Mouse (Mus musculus) E14TG2a.4 (cell line): ENCODE data around the gene Trim65.

Source experiments
- H3K27me3 ChIP-seq: 2 replicates; pipeline ENCODE4 v1.6.1; 2014; ENCODE audit warnings: low read length, control low read depth; ENCODE audit not compliant: insufficient read depth
- H3K36me3 ChIP-seq: 2 replicates; pipeline ENCODE4 v1.6.1; 2014; ENCODE audit warnings: low read length, control low read depth; ENCODE audit not compliant: insufficient read depth
- H3K4me1 ChIP-seq: replicated peaks from 2 replicates; pipeline ENCODE4 v1.6.1; 2014; ENCODE audit warnings: low read depth, low read length, control low read depth
- H3K4me3 ChIP-seq: replicated peaks from 2 replicates; pipeline ENCODE4 v1.5.1; 2014; ENCODE audit warnings: mild to moderate bottlenecking, low read length
- H3K9me3 ChIP-seq: 2 replicates; pipeline ENCODE4 v1.6.1; 2014; ENCODE audit warnings: low read length, control low read depth
- CTCF ChIP-seq: conservative IDR thresholded peaks from 2 replicates; pipeline ENCODE4 v1.5.1; 2014; ENCODE audit warnings: low read length
- NANOG ChIP-seq: IDR thresholded peaks from 2 replicates; pipeline ENCODE4 v1.6.1; 2014; ENCODE audit warnings: borderline replicate concordance, low read length, mixed read lengths
- POU5F1 ChIP-seq: IDR thresholded peaks from 2 replicates; pipeline ENCODE4 v1.6.1; 2014; ENCODE audit warnings: low read length, borderline replicate concordance

Gene Trim65

DNA sequence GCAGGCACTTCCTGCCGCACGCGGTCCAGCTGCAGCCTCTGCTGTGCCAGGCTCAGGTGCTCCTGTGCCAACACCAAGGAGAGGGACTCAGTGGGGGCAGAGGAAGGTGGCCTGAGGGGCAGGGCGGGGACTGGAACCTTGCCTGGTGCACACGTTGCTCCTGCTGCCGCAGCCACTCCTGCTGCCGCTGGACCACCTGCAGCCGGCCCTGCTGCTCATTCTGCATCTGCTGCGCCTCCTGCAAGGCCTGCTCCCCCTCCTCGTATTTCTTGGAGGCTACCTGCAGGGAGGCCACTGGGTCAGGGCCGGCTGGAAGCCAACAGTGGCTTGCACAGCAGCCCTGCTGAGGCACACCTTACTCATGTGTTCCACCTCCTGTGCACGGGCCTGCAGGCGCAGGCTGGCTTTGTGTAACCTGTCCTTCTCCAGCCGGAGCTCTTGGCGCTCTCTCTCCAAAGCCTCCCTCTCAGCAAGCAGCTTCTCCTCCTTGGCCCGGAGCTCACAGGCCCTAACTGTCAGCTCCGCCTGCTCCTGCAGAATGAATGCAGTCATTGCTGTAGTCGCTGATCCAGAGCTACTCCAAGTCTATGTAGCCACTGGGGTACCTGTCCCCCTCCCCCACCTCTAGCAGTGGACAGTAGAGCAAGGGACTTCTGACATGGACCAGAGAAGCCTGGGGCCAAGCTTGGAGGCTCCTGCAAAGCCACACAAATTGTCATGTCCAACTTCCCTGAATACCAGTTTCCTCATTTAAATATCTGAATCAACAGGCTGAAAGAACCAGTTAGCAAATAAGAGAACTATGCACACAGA lies 14.8 kb upstream of the Trim65 start:
- peaks cover 63% of the 10 kb centered on the region for H3K36me3 ChIP-seq
- peak overlapping the region; percentile 67 for H3K4me3 ChIP-seq
- TF ChIP-seq CTCF, result no peak
- TF ChIP-seq NANOG, result no peak
- peaks cover 88% of the 10 kb centered on the region for H3K4me1 ChIP-seq
- peaks cover 25% of the 10 kb centered on the region for H3K27me3 ChIP-seq
- H3K9me3 ChIP-seq, result no peaks in the 10 kb centered on the region

DNA sequence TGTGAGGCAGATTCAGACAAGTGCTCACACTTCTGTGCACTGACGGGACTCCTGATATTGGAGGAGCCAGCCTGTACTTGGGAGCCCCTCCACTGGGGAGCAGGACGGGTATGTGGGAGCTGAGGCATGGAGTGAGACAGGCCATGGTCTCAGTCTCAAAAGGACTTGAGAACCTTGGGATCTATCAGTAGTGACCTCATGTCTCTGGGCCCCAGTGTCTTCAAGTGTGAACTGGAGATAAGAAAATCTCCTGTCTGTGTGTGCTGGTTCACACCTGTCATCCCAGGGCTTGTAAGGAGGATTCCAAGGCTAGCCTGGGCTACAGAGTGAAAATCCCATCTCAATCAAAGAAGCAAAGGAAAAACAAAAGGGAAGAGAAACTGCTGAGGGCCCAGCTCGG lies 12.5 kb upstream of the Trim65 start:
- Histone ChIP-seq H3K4me3 (0 out of 2 replicates have a peak overlapping the region, but pooled peaks have one; percentile 54), H3K9me3 (no peaks in the 10 kb centered on the region), H3K4me1 (peaks cover 84% of the 10 kb centered on the region), H3K36me3 (peaks cover 48% of the 10 kb centered on the region), H3K27me3 (peaks cover 16% of the 10 kb centered on the region)
- TF ChIP-seq POU5F1 (no peak), NANOG (no peak), CTCF (no peak)

DNA sequence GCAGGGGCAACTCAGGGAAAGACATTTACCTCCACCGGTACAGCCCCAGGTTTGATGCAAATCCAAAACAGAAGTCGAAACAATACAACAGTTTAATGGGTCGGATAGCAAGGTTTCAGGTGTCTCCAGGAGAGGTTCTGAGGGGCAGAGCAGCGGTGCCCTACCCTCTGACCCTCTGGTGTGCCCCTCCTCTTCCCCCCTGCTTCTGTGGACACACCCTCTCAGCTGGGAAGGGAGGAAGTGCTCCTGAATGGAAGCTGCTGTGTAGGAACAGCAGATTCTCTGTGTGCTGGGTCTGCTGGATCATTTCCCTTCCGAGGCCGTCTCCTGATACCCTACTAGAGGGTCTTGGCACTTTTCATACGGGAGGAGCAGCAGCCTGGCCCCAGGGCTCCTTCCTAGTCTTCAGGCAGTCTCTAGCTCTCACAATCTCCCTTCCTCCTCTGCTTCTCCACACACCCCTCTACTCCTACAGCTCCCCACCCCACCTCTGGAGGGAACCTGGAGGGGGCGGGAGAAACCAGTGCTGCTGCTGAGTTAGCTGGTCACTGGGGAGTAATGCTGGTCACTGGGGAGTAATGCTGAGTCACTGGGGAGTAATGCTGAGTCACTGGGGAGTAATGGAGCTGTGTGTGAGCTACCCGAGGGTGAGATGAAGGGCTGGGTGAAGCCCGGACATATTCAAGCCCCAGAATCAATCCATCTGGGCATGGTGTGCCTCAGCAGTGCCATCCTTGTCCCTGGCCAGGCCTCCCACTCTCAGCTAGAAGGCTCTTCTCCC lies 11.5 kb upstream of the Trim65 start:
- peak overlapping the region; percentile 54 for H3K4me3 ChIP-seq
- peaks cover 38% of the 10 kb centered on the region for H3K36me3 ChIP-seq
- H3K4me1 ChIP-seq, result peaks cover 80% of the 10 kb centered on the region
- no peaks in the 10 kb centered on the region for H3K9me3 ChIP-seq
- H3K27me3 ChIP-seq, result peaks cover 6% of the 10 kb centered on the region
- no peak for TF ChIP-seq CTCF
- TF ChIP-seq NANOG, result no peak
- TF ChIP-seq POU5F1, result no peak

DNA sequence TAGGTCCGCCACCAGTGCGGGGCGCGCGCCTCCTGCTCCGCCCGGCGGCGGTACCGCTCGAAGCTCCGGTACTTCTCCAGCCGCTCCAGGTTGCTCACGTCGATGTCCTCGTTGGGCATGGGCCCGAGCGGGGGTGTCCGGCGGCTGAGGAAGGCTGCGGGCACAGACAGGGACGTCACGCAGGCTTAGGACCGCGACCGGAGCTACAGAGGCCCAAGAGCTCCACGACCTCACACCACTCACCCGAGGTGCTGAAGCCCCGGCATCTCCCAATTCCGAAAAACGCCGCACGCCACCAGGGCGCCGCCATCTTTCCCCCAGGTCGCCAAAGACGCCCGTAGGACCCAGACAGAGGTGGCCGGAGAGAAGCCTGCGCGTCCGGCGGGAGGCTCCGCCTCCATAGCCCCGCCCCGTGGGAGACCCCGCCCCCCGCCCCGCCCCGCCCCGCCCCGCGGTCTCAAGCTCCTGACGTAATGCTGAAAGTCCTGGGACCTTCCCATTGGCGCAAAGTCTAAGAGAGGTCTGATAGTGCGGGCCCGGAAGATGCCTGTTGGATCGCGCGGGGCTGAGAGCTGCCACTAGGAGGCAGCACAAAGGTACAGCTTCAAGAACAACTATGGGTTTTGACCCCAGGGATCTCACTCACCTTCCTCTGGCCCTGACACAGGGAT lies 7.7 kb upstream of the Trim65 start, which contains the start of gene Mrpl38:
Mrpl38 (minus strand) TSS at position 401 of the 671 bp plus-strand sequence.
- Histone ChIP-seq H3K4me1 (peaks cover 77% of the 10 kb centered on the region), H3K4me3 (peak within 1 kb of the TSS; percentile 99), H3K36me3 (peaks cover 45% of the 10 kb centered on the region), H3K27me3 (no peaks in the 10 kb centered on the region), H3K9me3 (no peaks in the 10 kb centered on the region)
- TF ChIP-seq NANOG (no peak), POU5F1 (no peak), CTCF (peak; percentile 77)

DNA sequence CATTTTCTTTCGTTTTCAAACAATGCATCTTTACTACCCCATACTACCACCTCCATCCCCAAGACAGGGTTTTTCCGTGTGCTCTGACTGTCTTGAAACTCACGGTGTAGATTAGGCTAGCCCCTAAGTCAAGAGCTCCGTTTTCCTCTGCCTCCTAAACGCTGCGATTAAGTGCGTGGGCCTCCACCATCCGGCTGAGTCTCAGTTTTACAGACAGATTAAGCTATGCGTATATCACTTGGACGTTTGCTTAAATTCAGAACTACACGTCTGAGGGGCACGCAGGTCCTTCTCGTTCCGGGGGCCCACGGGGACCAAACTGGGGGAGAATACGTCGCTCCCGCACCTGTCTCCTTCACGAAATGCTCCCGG lies 7.2 kb upstream of the Trim65 start:
- peaks cover 45% of the 10 kb centered on the region for H3K36me3 ChIP-seq
- TF ChIP-seq CTCF, result no peak
- TF ChIP-seq POU5F1, result no peak
- TF ChIP-seq NANOG, result no peak
- no peaks in the 10 kb centered on the region for H3K27me3 ChIP-seq
- no peaks in the 10 kb centered on the region for H3K9me3 ChIP-seq
- H3K4me1 ChIP-seq, result peaks cover 76% of the 10 kb centered on the region
- peak overlapping the region; percentile 99 for H3K4me3 ChIP-seq

DNA sequence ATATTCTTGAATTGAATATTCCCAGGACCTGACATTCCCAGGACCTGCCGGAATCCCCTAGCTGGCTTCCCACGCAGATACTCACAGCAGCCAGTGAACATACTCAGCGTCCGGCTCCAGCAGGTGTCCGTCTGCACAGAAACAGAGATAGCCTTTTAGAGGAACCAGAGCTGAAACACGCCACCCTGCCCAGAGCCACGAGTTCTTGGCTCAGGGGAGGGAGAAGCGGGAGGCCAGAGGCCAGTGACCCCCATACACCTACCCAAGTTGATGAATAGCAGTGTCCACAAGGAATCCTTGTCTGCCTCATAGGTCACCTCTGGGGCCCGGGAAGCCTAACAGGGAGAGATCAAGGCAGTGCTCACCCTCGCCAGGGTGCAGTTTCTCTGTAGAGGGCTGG lies 3.2 kb upstream of the Trim65 start:
- Histone ChIP-seq H3K9me3 (no peaks in the 10 kb centered on the region), H3K27me3 (peaks cover 28% of the 10 kb centered on the region), H3K4me3 (no peak overlapping the region), H3K4me1 (peaks cover 79% of the 10 kb centered on the region), H3K36me3 (peaks cover 61% of the 10 kb centered on the region)
- TF ChIP-seq CTCF (no peak), NANOG (no peak), POU5F1 (no peak)

DNA sequence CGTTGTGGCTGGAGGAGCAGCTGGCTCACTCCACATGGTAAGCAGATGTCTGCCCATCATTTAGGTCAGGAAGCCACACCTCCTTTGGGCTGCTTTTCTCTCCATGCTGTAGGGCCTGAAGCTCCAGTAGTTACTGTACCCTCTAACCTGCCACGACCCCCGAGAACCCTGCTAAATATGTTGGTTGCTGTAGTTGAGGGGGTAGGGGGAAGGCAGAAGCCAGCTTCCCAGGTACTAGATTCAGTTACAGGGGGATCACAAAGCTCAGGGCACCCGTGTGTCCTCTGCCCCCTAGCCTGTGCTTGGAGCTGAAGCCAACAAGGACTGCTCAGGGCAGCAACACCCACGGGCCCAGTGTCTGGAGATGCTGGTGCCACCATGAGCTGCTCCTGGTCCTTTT lies 2.6 kb upstream of the Trim65 start:
- Histone ChIP-seq H3K27me3 (peaks cover 35% of the 10 kb centered on the region), H3K4me3 (no peak overlapping the region), H3K9me3 (no peaks in the 10 kb centered on the region), H3K4me1 (peaks cover 76% of the 10 kb centered on the region), H3K36me3 (peaks cover 61% of the 10 kb centered on the region)
- TF ChIP-seq POU5F1, result no peak
- TF ChIP-seq NANOG, result no peak
- no peak for TF ChIP-seq CTCF
